20 mouse cellular contexts compared by ENCODE assay signal in the genomic region with DNA sequence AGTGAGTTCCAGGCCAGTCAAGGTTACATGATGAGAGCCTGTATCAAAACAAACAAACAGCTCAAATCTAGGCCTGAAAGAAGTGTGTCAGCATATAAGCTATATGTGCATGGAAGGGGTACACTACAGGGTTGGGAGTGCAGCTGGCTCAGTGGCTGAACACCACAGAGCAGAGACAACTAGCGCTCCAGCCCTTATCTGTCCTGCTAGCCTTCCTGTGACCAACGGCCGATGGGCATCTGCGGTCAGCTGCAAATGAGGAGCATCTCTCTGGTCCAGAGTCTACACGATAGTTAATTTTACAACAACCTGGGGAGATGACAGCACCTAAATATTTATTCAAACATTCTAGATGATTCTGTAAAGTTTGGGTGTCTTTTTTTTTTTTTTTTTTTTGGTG. TPM values are rescaled to one million over a fixed set of nuclear protein-coding genes. Genes with fewer than 3 reads are reported as not detected.
"Had no signal": no experiment of that assay in that cellular context is flagged by ENCODE, and none has a peak within 500 bp of the region (broad histone marks: within the 10 kb centered on the region; RNA-seq: fewer than 3 reads in every experiment).

No protein-coding gene starts in this region.

- DNase-seq: left cerebral cortex, postnatal 4 days; liver; liver, embryonic 13.5 days; liver, postnatal 0 days; lung, adult 18-20 months; lung, adult 2 months; lung, embryonic 14.5 days; lung, postnatal 10 days; lung, postnatal 14 days; lung, postnatal 36 days; lung, postnatal 4 days; midbrain, embryonic 14.5 days had no signal

- ATAC-seq: liver, embryonic 12.5 days; liver, postnatal 0 days; lung, postnatal 0 days; midbrain, embryonic 13.5 days; midbrain, embryonic 15.5 days; midbrain, embryonic 16.5 days had no signal

RNA-seq across cellular contexts. Expression of gene Kcnab3, which starts 34.9 kb away (rescaled TPM):
- total RNA-seq: megakaryocyte-erythroid progenitor cell, adult 5-6 weeks had no signal

RNA-seq across cellular contexts. Expression of gene Gucy2e, which starts 54.3 kb away (rescaled TPM):
- total RNA-seq: liver, adult 2 months; megakaryocyte-erythroid progenitor cell, adult 5-6 weeks; monocyte, adult 5-6 weeks had no signal
